Mouse (Mus musculus) midbrain, embryonic 11.5 days (tissue): ENCODE measurements at regions not wholly inside any gene's neighbourhood (a gene's known extent, or its start where the extent isn't known, plus 50 kb on each side); places are given as distances from the start of the nearest gene placed in this dataset.

ENCODE experiments used
- ATAC-seq: fragments of 200-750 bp; cut with Nextera tagmentation; 2 replicates; pipeline ENCODE4 v1.8.0; 2017; ENCODE audit warnings: moderate TSS enrichment, moderate library complexity; ENCODE audit not compliant: low FRiP score
- DNase-seq: peaks from one replicate; pipeline ENCODE4 v3.0.0; 2015; ENCODE audit warnings: low spot score; ENCODE audit errors: missing footprints
- H3K27ac ChIP-seq: fragments of 300-500 bp; sonication (generic); 2 replicates; pipeline ENCODE4 v1.5.1; 2014; ENCODE audit warnings: low read depth, low read length
- H3K27me3 ChIP-seq: fragments of 300-500 bp; sonication (generic); 2 replicates; pipeline ENCODE4 v1.6.1; 2014; ENCODE audit warnings: mild to moderate bottlenecking, low read length, moderate library complexity, mixed read lengths; ENCODE audit not compliant: control insufficient read depth, insufficient read depth
- H3K36me3 ChIP-seq: fragments of 300-500 bp; sonication (generic); 2 replicates; pipeline ENCODE4 v1.6.1; 2014; ENCODE audit warnings: mild to moderate bottlenecking, low read length, moderate library complexity, mixed read lengths; ENCODE audit not compliant: control insufficient read depth, insufficient read depth
- H3K4me1 ChIP-seq: fragments of 300-500 bp; sonication (generic); 2 replicates; pipeline ENCODE4 v1.6.1; 2014; ENCODE audit warnings: low read length; ENCODE audit not compliant: control insufficient read depth, insufficient read depth
- H3K4me2 ChIP-seq: fragments of 300-500 bp; sonication (generic); 2 replicates; pipeline ENCODE4 v1.6.1; 2014; ENCODE audit warnings: mild to moderate bottlenecking, moderate library complexity
- H3K4me3 ChIP-seq: fragments of 300-500 bp; sonication (generic); 2 replicates; pipeline ENCODE4 v1.5.1; 2014; ENCODE audit warnings: low read depth, low read length
- H3K9ac ChIP-seq: fragments of 300-500 bp; sonication (generic); 2 replicates; pipeline ENCODE4 v1.6.1; 2014; ENCODE audit warnings: low read length
- H3K9me3 ChIP-seq: fragments of 300-500 bp; sonication (generic); 2 replicates; pipeline ENCODE4 v1.6.1; 2016; ENCODE audit warnings: low read length; ENCODE audit not compliant: control insufficient read depth
- WGBS: fragments of 180-500 bp; shearing (Covaris S2); extraction: QIAGEN DNeasy Blood & Tissue Kit; methylation state at CpG from one replicate; pipeline ENCODE4 v1.1.7; 2014; 5-methylcytosine and 5-hydroxymethylcytosine counted together

- no peaks in the 10 kb centered on the region for H3K27me3 ChIP-seq
- H3K4me1 ChIP-seq: peaks cover 3% of the 10 kb centered on the region; the same call in 1 of the 2 replicates
- no peak overlapping the region for H3K9ac ChIP-seq
- ATAC-seq (no peak), DNase-seq (peak; percentile 81)
- H3K36me3 ChIP-seq: no peaks in the 10 kb centered on the region
- no peak overlapping the region for H3K4me3 ChIP-seq
- no peaks in the 10 kb centered on the region for H3K9me3 ChIP-seq
- no peak overlapping the region for H3K27ac ChIP-seq
- 50% methylated on average over 13 of the region's 13 CpGs for WGBS
- H3K4me2 ChIP-seq: no peak overlapping the region
Observed at GRCm38 (mm10) chr6:118314941-118315687, 104.2 kb downstream of the Bms1 start.

- Histone ChIP-seq H3K27me3 (no peaks in the 10 kb centered on the region), H3K4me1 (peaks cover 3% of the 10 kb centered on the region; the same call in 1 of the 2 replicates), H3K36me3 (no peaks in the 10 kb centered on the region), H3K4me3 (no peak overlapping the region), H3K9me3 (no peaks in the 10 kb centered on the region), H3K27ac (no peak overlapping the region), H3K9ac (no peak overlapping the region), H3K4me2 (no peak overlapping the region)
- DNase-seq (peak; percentile 37), ATAC-seq (no peak)
- WGBS: 81% methylated on average over 9 of the region's 9 CpGs
Observed at GRCm38 (mm10) chr6:118311081-118311480, 108.2 kb downstream of the Bms1 start.

- 81% methylated on average over 2 of the region's 2 CpGs for WGBS
- no peak overlapping the region for H3K27ac ChIP-seq
- ATAC-seq (no peak), DNase-seq (no peak)
- H3K4me2 ChIP-seq: no peak overlapping the region
- H3K9me3 ChIP-seq: no peaks in the 10 kb centered on the region
- H3K4me3 ChIP-seq: no peak overlapping the region
- no peak overlapping the region for H3K9ac ChIP-seq
- H3K27me3 ChIP-seq: no peaks in the 10 kb centered on the region
- H3K36me3 ChIP-seq: no peaks in the 10 kb centered on the region
- H3K4me1 ChIP-seq: no peaks in the 10 kb centered on the region; the same call in 1 of the 2 replicates
Observed at GRCm38 (mm10) chr6:118309923-118310322, 109.4 kb downstream of the Bms1 start.

- no peaks in the 10 kb centered on the region for H3K9me3 ChIP-seq
- no peak overlapping the region for H3K4me2 ChIP-seq
- H3K4me3 ChIP-seq: no peak overlapping the region
- no peaks in the 10 kb centered on the region for H3K27me3 ChIP-seq
- no peak overlapping the region for H3K9ac ChIP-seq
- ATAC-seq (no peak), DNase-seq (no peak)
- H3K4me1 ChIP-seq: no peaks in the 10 kb centered on the region
- H3K36me3 ChIP-seq: no peaks in the 10 kb centered on the region
- WGBS: 70% methylated on average over 3 of the region's 3 CpGs
- no peak overlapping the region for H3K27ac ChIP-seq
Observed at GRCm38 (mm10) chr6:118308586-118308985, 110.7 kb downstream of the Bms1 start.

- Histone ChIP-seq H3K27me3 (no peaks in the 10 kb centered on the region), H3K4me1 (peaks cover 4% of the 10 kb centered on the region), H3K36me3 (no peaks in the 10 kb centered on the region), H3K4me2 (no peak overlapping the region), H3K4me3 (no peak overlapping the region), H3K27ac (no peak overlapping the region), H3K9ac (no peak overlapping the region), H3K9me3 (no peaks in the 10 kb centered on the region)
- peak; percentile 59 for DNase-seq
- no peak for ATAC-seq
- 54% methylated on average over 4 of the region's 4 CpGs for WGBS
Observed at GRCm38 (mm10) chr6:118307481-118307880, 110.0 kb upstream of the Ret start.

GRCm38 (mm10) chr6:118305209-118305608 is 107.7 kb upstream of the Ret start:
- Histone ChIP-seq H3K4me2 (no peak overlapping the region), H3K4me3 (no peak overlapping the region), H3K27ac (no peak overlapping the region), H3K36me3 (no peaks in the 10 kb centered on the region), H3K27me3 (no peaks in the 10 kb centered on the region), H3K9me3 (no peaks in the 10 kb centered on the region), H3K4me1 (peaks cover 6% of the 10 kb centered on the region), H3K9ac (no peak overlapping the region)
- WGBS: 92% methylated on average over 3 of the region's 3 CpGs
- DNase-seq: no peak
- ATAC-seq: no peak

- Histone ChIP-seq H3K4me3 (no peak overlapping the region), H3K27me3 (no peaks in the 10 kb centered on the region), H3K9ac (no peak overlapping the region), H3K9me3 (no peaks in the 10 kb centered on the region), H3K4me2 (no peak overlapping the region), H3K36me3 (no peaks in the 10 kb centered on the region), H3K4me1 (peaks cover 6% of the 10 kb centered on the region), H3K27ac (no peak overlapping the region)
- ATAC-seq: no peak
- DNase-seq: no peak
- WGBS: 55% methylated on average over 7 of the region's 7 CpGs
Observed at GRCm38 (mm10) chr6:118302783-118303350, 105.3 kb upstream of the Ret start.

DNA sequence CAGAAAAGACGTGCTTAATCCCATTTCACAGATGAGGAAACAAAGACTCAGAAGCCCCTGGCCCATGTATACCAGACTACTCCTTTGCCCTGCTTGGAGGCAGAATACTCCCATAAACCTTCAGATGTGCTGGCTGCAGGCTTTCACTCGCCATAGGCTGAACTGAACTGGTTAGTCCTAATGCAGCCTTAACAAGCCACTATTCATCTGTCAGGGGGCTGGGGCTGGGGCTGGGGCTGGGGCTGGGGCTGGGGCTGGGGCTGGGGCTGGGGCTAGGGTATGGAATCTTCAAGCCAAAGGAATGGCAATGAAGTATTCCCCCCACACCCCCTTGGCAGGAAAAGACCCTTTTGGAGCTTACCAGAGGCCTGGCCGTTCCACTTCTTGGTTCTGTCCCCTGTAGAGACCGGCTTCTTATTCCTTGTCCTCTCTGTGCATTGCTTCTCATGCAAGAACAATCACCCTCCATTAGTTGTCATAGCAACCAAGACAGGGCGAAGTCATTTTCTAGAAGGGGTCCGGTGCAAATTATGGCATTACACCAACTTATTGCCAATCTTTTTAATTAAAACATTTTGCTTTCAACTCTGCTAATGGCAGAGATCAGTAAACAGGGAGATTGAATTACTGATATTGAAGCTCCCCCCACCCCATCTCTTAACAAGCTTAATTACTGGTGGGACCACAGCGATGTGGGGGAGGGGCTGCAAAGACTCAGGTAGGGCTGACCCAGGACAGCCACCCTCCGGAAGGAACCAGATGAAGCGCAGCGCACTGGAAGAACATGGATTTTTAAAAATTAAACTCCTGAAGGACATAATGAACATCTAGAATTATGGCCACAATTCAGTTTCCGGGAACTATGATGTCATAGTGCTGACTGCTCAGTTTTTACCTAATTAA is 104.6 kb upstream of the Ret start:
- Histone ChIP-seq H3K27me3 (no peaks in the 10 kb centered on the region), H3K4me1 (peaks cover 6% of the 10 kb centered on the region), H3K4me2 (no peak overlapping the region), H3K9me3 (no peaks in the 10 kb centered on the region), H3K4me3 (no peak overlapping the region), H3K9ac (no peak overlapping the region), H3K36me3 (no peaks in the 10 kb centered on the region), H3K27ac (no peak overlapping the region)
- ATAC-seq (0 out of 2 replicates have a peak, but pooled peaks have one; percentile 46), DNase-seq (no peak)
- 41% methylated on average over 11 of the region's 11 CpGs for WGBS

DNA sequence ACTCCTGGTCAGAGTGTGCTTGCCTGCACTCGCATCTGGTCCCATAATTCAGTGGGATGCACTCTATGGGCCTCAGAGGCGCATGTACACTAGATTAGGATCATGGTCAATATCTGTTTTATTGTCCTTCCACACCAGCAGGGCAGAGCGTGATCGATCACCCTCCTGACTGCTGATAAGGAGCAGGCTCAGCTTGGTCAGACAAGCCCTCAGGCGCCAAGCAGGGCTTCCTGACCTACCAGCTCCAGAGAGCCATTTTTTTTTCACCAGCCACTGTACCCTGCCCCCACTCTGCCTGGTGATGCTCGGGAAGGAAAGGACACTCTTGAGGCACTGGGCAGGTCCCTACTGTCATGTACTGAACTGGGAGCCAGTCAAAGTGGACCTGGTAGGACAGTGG is 103.3 kb upstream of the Ret start:
- H3K27ac ChIP-seq: no peak overlapping the region
- H3K4me2 ChIP-seq: no peak overlapping the region
- no peak overlapping the region for H3K9ac ChIP-seq
- no peak overlapping the region for H3K4me3 ChIP-seq
- no peaks in the 10 kb centered on the region for H3K36me3 ChIP-seq
- no peaks in the 10 kb centered on the region for H3K27me3 ChIP-seq
- ATAC-seq (no peak), DNase-seq (peak; percentile 44)
- H3K4me1 ChIP-seq: peaks cover 6% of the 10 kb centered on the region
- 82% methylated on average over 6 of the region's 6 CpGs for WGBS
- no peaks in the 10 kb centered on the region for H3K9me3 ChIP-seq
